Mouse (Mus musculus): ENCODE results near the gene Aicda. TPM values are rescaled to one million over a fixed set of nuclear protein-coding genes. Genes with fewer than 3 reads are reported as not detected.
A peak's percentile ranks its signal among the peaks of the same experiment; 100 is the strongest.

Aicda gene
- total RNA-seq (2014; rRNA removed; ENCODE audit: low replicate concordance): not detected in 2 replicates
- not detected in 2 replicates for polyA plus RNA-seq (2015; fragmentation: Nextera tagmentation; extraction: Ambion mirVana)

DNA sequence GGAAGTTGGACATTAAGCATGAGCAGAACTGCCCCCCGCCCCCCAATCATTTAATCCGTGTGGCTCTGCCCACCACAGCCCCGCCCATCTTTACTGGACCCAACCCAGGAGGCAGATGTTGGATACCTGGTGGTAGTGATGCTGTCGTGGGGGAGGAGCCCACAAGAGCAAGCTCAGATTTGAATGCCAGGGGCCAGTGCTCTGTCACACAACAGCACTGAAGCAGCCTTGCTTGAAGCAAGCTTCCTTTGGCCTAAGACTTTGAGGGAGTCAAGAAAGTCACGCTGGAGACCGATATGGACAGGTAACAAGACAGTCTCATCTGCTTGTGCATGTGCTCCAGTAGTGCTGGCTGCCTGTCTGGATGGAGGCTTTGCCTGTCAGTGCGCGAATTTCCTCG is at the start of gene Aicda:
Aicda (plus strand) TSS at position 196 of the 400 bp plus-strand sequence.
- TF ChIP-seq EP300 (IDR thresholded peaks at IDR 0.05; ENCODE audit: low read depth): no peak
- TF ChIP-seq CTCF (IDR thresholded peaks at IDR 0.05; ENCODE audit: low read depth): no peak
- Histone ChIP-seq H3K27me3 (ENCODE audit: control insufficient read depth, insufficient read depth, low read length) (0 out of 2 replicates have a peak, but pooled peaks cover 2% of the 10 kb centered on the region), H3K4me1 (ENCODE audit: control insufficient read depth, insufficient read depth) (no peaks in the 10 kb centered on the region), H3K4me2 (ENCODE audit: low read depth, low read length) (no peak within 1 kb of the TSS), H3K27ac (ENCODE audit: low read depth) (no peak within 1 kb of the TSS), H3K9me3 (replicated peaks; ENCODE audit: control insufficient read depth, low read length) (no peaks in the 10 kb centered on the region), H3K36me3 (replicated peaks; ENCODE audit: control insufficient read depth, insufficient read depth, low read length) (no peaks in the 10 kb centered on the region), H3K9ac (replicated peaks; ENCODE audit: low read depth, low read length) (no peak within 1 kb of the TSS), H3K4me3 (ENCODE audit: low read depth, low read length) (no peak within 1 kb of the TSS)
- WGBS: 44% methylated on average over 9 of the region's 9 CpGs
- DNase-seq (ENCODE audit: low spot score): no peak
- ATAC-seq (ENCODE audit: insufficient read depth, low read depth): no peak

DNA sequence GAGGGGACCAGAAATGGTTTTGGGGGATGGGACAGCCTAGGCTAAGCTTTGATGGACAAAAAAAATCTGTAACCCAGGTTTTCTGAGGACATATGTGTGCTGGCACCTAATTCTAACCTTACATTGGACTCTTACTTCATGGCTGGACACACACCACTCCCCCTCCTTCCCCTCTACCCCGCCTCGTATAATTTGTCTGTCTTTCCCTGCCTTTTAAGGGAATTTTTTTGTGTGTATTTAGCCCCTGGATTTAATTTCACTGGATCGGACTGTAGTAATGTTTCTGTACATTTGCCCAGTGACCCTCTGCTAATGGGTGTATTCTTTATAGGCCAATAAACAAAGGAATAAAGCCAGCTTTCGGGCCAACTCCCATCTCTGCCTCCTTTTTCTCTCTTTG is 48.6 kb upstream of the Aicda start:
- DNase-seq (ENCODE audit: low spot score): no peak
- Histone ChIP-seq H3K9me3 (replicated peaks; ENCODE audit: control insufficient read depth, low read length) (no peaks in the 10 kb centered on the region), H3K9ac (replicated peaks; ENCODE audit: low read depth, low read length) (no peak overlapping the region), H3K27ac (ENCODE audit: low read depth) (no peak overlapping the region), H3K4me2 (ENCODE audit: low read depth, low read length) (no peak overlapping the region), H3K4me1 (ENCODE audit: control insufficient read depth, insufficient read depth) (no peaks in the 10 kb centered on the region), H3K4me3 (ENCODE audit: low read depth, low read length) (no peak overlapping the region), H3K36me3 (replicated peaks; ENCODE audit: control insufficient read depth, insufficient read depth, low read length) (no peaks in the 10 kb centered on the region), H3K27me3 (ENCODE audit: control insufficient read depth, insufficient read depth, low read length) (no peaks in the 10 kb centered on the region)
- WGBS: 58% methylated on average over 4 of the region's 4 CpGs
- ATAC-seq (ENCODE audit: insufficient read depth, low read depth): no peak
- TF ChIP-seq EP300 (IDR thresholded peaks at IDR 0.05; ENCODE audit: low read depth) (no peak), CTCF (IDR thresholded peaks at IDR 0.05; ENCODE audit: low read depth) (no peak)

DNA sequence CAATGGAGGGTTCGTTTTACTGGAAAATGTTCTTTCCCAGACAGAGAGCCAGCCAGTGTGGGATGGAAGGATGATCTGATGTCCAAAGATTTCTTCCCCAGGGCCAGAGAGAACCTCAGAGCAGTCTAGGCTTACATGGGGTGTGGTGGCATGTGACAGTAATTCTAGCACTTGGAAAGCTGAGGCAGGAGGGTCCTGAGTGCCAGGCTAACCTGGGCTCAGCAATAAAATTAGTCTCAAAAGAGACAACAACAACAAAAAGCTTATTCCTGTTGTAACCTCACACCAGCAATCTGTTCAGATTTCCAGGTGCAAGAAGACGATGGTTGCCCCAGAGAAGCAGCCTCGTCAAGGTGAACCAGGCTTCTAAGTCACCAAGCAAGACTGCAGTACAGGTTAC is 48.1 kb upstream of the Aicda start, which contains the start of gene Mfap5:
Mfap5 (plus strand) TSS at position 301 of the 400 bp plus-strand sequence.
- Histone ChIP-seq H3K4me2 (ENCODE audit: low read depth, low read length) (no peak within 1 kb of the TSS), H3K4me1 (ENCODE audit: control insufficient read depth, insufficient read depth) (no peaks in the 10 kb centered on the region), H3K36me3 (replicated peaks; ENCODE audit: control insufficient read depth, insufficient read depth, low read length) (no peaks in the 10 kb centered on the region), H3K27ac (ENCODE audit: low read depth) (no peak within 1 kb of the TSS), H3K9ac (replicated peaks; ENCODE audit: low read depth, low read length) (no peak within 1 kb of the TSS), H3K9me3 (replicated peaks; ENCODE audit: control insufficient read depth, low read length) (no peaks in the 10 kb centered on the region), H3K4me3 (ENCODE audit: low read depth, low read length) (no peak within 1 kb of the TSS), H3K27me3 (ENCODE audit: control insufficient read depth, insufficient read depth, low read length) (no peaks in the 10 kb centered on the region)
- WGBS: 78% methylated on average over 3 of the region's 3 CpGs
- ATAC-seq (ENCODE audit: insufficient read depth, low read depth) (no peak), DNase-seq (ENCODE audit: low spot score) (no peak)
- TF ChIP-seq CTCF (IDR thresholded peaks at IDR 0.05; ENCODE audit: low read depth): no peak
- no peak for TF ChIP-seq EP300 (IDR thresholded peaks at IDR 0.05; ENCODE audit: low read depth)

DNA sequence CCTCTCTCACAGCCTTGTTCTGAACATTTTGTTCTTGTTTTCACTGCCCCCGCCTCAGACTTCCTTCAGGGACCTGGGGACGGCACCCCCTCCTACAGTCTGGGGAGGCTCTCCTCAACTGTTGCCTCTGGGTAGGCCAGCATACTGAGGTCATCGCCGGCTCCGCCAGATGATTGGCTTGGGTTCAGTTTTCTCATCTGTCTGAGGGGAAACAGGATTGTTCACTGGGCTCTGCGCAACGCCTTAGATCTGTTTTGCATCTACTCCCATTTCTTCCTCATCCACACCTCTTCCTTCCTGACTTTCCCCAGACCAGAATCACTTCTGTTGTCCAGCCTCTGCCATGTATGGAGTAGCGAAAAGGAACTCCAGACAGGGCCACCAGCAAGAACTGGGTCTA is 45.1 kb upstream of the Aicda start:
- H3K4me1 ChIP-seq (ENCODE audit: control insufficient read depth, insufficient read depth): no peaks in the 10 kb centered on the region
- no peak overlapping the region for H3K4me3 ChIP-seq (ENCODE audit: low read depth, low read length)
- no peak overlapping the region for H3K4me2 ChIP-seq (ENCODE audit: low read depth, low read length)
- H3K9ac ChIP-seq (replicated peaks; ENCODE audit: low read depth, low read length): no peak overlapping the region
- WGBS: 57% methylated on average over 8 of the region's 8 CpGs
- H3K36me3 ChIP-seq (replicated peaks; ENCODE audit: control insufficient read depth, insufficient read depth, low read length): no peaks in the 10 kb centered on the region
- TF ChIP-seq EP300 (IDR thresholded peaks at IDR 0.05; ENCODE audit: low read depth) (peak; percentile 74), CTCF (IDR thresholded peaks at IDR 0.05; ENCODE audit: low read depth) (no peak)
- DNase-seq (ENCODE audit: low spot score) (peak; percentile 80), ATAC-seq (ENCODE audit: insufficient read depth, low read depth) (peak; percentile 87)
- peak overlapping the region; percentile 67 for H3K27ac ChIP-seq (ENCODE audit: low read depth)
- H3K27me3 ChIP-seq (ENCODE audit: control insufficient read depth, insufficient read depth, low read length): no peaks in the 10 kb centered on the region
- H3K9me3 ChIP-seq (replicated peaks; ENCODE audit: control insufficient read depth, low read length): no peaks in the 10 kb centered on the region

DNA sequence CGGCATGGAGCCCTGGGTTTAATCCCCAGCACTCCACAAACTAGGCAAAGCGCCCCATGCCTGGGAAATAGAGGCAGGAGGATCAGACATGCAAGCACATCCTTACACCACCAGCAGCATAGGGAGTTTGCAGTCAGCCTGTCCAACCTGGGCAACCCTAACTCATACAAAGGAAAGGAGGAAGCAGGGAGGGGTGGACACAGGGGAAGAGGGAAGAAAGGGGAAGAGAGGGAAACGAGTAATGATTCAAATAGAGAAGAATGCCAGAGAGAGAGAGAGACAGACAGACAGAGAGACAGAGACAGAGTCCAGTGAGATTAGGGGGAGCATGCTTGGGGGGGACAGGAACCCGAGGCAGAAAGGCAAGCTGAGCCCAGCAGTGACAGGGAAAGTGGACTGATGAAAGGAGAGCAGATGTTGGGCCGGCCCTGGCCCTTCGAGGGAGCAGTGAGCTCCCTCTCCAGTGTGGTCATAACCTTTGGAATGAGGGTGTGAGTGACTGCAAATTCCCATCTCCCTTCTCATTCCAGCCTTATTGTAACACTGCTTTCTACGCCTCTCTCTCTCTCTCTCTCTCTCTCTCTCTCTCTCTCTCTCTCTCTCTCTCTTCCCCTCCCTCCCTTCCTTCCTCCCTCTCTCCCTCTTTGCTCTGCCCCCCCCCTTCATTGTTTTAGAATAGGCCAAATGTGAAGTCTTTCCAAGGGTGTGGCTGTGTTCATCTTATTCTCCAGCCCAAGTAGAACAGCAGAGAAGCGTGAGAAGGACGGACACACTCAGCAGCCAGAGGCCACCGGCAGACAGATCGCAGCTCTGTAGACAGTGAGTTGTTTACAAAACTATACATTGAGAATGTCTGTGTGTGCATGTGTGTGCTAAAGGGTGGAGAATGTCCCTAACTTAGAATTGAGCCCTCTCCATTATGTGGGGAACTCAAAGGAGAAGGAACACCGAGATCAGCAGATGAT is 40.4 kb upstream of the Aicda start:
- Histone ChIP-seq H3K36me3 (replicated peaks; ENCODE audit: control insufficient read depth, insufficient read depth, low read length) (no peaks in the 10 kb centered on the region), H3K9me3 (replicated peaks; ENCODE audit: control insufficient read depth, low read length) (no peaks in the 10 kb centered on the region), H3K4me2 (ENCODE audit: low read depth, low read length) (peak overlapping the region; percentile 33; the same call in 1 of the 2 replicates), H3K27me3 (ENCODE audit: control insufficient read depth, insufficient read depth, low read length) (no peaks in the 10 kb centered on the region), H3K4me1 (ENCODE audit: control insufficient read depth, insufficient read depth) (no peaks in the 10 kb centered on the region), H3K27ac (ENCODE audit: low read depth) (peak overlapping the region; percentile 55), H3K9ac (replicated peaks; ENCODE audit: low read depth, low read length) (no peak overlapping the region), H3K4me3 (ENCODE audit: low read depth, low read length) (peak overlapping the region; percentile 24)
- 36% methylated on average over 12 of the region's 12 CpGs for WGBS
- ATAC-seq (ENCODE audit: insufficient read depth, low read depth) (peak; percentile 33; the same call in 1 of the 2 replicates), DNase-seq (ENCODE audit: low spot score) (no peak)
- TF ChIP-seq EP300 (IDR thresholded peaks at IDR 0.05; ENCODE audit: low read depth) (no peak), CTCF (IDR thresholded peaks at IDR 0.05; ENCODE audit: low read depth) (no peak)

All from heart, postnatal 0 days (tissue).